Mouse (Mus musculus) cerebellum, adult 2 months (tissue): ENCODE data around the gene Stx8.

Experiments used
- CTCF ChIP-seq: fragments of 200-500 bp; IDR thresholded peaks from 2 replicates; pipeline ENCODE4 v1.5.1; 2011; ENCODE audit warnings: low read depth, mild to moderate bottlenecking, control low read depth, low read length, moderate library complexity, borderline replicate concordance; ENCODE audit not compliant: insufficient read depth
- POLR2A ChIP-seq: fragments of 200-500 bp; IDR thresholded peaks from 2 replicates; pipeline ENCODE4 v1.6.1; 2011; ENCODE audit warnings: low read length, control low read depth, borderline replicate concordance; ENCODE audit not compliant: insufficient read depth

GRCm38 (mm10) chr11:68209506-68209905 is 243.5 kb downstream of the Stx8 start:
- TF ChIP-seq CTCF (no peak), POLR2A (no peak)
